Mouse (Mus musculus): ENCODE data around the gene Ky.

Ky gene

GRCm38 (mm10) chr9:102505700-102506585, at the start of gene Ky:
TSS of gene Ky (plus strand) at chr9:102505750.
- 4% methylated on average over 63 of the region's 63 CpGs for WGBS

- whole genome bisulfite sequencing = 92% methylated on average over 10 of the region's 10 CpGs
Measured at GRCm38 (mm10) chr9:102462251-102462650, 43.3 kb upstream of the Ky start.

GRCm38 (mm10) chr9:102465044-102465443, 40.5 kb upstream of the Ky start:
- WGBS = 63% methylated on average over 3 of the region's 3 CpGs

DNA sequence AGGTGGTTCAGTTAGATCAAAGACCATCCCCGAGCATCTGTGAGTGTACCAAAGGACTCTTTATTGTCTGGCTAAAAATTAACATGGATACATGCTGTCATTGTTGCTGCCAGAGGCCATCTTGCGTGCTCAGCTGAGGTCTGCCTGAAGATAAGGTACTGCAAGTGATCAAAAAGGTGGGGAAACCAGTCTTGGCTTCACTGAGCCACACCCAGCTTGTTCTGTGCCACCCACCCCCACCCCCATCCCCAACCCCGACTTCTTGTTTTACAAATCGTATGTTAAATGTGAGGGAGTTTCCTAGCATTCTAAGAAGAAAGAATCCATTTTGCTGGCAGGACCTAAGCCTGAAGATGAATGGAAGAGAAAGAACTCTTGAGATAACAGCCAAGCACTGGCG, 39.8 kb upstream of the Ky start:
- 77% methylated on average over 5 of the region's 5 CpGs for WGBS

- WGBS = 54% methylated on average over 2 of the region's 2 CpGs
Measured at GRCm38 (mm10) chr9:102470076-102470819, 35.3 kb upstream of the Ky start.

GRCm38 (mm10) chr9:102477767-102478450, 27.6 kb upstream of the Ky start:
- 51% methylated on average over 6 of the region's 6 CpGs for WGBS

DNA sequence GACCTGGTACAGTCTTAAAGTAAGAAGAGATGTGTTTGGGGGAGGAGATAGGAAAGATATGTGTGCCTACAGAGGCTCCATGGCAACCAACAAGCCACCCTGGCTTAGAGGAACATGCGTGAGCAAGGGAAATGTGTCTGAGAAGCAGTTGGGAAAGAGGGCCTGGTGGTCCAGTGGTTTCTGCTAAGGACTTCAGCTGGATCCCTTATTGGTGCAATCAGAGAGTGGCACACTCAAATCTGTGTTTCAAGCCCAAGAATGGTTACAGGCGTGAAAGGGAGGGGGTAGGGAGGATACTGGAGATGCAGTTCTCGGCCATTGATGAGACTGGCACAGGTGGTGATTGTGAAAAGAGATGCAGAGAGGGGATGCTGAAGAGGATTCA, 27.1 kb upstream of the Ky start:
- WGBS = 73% methylated on average over 3 of the region's 3 CpGs

DNA sequence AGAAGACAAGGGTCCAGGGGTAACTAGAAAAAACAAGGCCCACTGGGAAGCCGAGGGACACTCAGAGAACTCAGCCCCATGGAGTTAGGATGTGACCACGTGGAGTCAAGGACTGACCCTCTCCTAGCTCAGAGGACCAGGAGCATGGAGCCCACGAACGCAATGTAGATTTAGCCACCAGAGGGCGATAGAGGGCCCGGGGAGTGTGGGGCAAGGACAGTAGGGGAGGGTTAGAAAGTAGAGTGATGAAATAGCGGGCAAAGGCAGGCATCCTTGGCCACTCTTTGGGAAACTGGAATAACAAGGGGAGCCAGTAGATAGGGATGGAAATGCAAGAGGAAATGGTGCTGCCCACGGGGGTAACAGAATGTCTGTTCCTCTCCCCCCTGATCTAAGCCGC, 26.5 kb upstream of the Ky start:
- 51% methylated on average over 9 of the region's 9 CpGs for WGBS

DNA sequence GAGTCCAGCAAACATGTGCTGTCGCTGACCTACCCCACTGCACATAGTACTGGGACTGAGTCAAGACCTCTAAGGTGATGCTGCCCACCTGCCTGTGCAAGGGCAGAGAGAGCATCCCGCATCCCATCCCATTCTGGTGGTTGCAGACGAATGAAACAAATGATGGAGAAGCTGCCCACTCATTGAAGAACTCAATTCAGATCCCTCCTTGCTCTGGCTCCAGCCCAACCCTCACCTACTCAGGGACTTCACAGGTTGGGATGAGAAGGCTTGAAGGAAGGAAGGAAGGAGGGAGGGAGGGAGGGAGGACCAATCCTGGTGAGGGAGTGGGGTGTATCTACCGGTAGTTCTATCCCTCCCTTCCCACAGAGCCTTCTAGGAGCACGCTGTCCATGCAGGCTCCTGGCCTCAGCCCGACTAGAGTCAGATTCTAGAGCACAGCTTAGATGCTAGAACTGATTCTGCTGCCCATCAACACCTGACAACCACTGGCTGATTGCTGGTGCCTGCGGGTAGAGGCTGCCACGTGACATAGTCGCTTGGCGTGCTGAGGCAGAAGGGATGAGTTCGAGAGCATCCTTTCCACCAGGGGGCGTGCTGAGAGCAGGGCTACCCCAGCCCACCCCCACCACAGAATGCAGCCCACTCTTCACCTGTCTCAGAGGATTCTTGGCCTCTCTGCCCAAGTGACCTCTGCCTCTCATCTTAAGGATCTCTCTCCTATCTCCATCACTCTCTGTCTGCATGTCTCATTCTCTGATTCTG, 13.3 kb upstream of the Ky start:
- WGBS = 56% methylated on average over 12 of the region's 12 CpGs

GRCm38 (mm10) chr9:102493044-102493443, 12.5 kb upstream of the Ky start:
- WGBS = 63% methylated on average over 4 of the region's 4 CpGs

- 96% methylated on average over 2 of the region's 2 CpGs for WGBS
Measured at GRCm38 (mm10) chr9:102493916-102494315, 11.6 kb upstream of the Ky start.

DNA sequence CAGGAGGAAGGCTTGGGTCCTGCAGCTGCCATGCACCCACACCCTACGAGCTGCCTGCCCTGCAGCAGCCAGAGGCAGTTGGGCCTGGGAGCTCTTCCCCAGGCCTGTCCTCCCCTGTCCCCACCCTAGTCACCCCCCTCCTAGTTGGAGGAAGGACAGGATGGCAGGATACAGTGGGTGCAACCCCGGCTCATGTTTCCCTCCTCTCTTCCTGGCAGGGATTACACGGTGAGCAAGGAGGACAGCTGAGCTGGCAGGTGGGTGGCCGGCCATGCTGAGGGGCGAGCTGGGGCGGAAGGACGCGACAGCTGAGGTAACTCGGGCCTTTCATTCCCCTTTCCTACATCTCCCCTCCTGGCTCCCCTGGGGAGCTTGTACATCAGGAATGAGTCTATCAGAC, 11.1 kb upstream of the Ky start:
- WGBS = 60% methylated on average over 9 of the region's 9 CpGs

GRCm38 (mm10) chr9:102495266-102495665, 10.3 kb upstream of the Ky start:
- 94% methylated on average over 4 of the region's 4 CpGs for WGBS

- 44% methylated on average over 3 of the region's 3 CpGs for WGBS
Measured at GRCm38 (mm10) chr9:102496481-102497041, 9.0 kb upstream of the Ky start.

- 77% methylated on average over 9 of the region's 9 CpGs for WGBS
Measured at GRCm38 (mm10) chr9:102497089-102497690, 8.4 kb upstream of the Ky start.

GRCm38 (mm10) chr9:102497833-102498430, 7.6 kb upstream of the Ky start:
- 72% methylated on average over 9 of the region's 9 CpGs for WGBS

DNA sequence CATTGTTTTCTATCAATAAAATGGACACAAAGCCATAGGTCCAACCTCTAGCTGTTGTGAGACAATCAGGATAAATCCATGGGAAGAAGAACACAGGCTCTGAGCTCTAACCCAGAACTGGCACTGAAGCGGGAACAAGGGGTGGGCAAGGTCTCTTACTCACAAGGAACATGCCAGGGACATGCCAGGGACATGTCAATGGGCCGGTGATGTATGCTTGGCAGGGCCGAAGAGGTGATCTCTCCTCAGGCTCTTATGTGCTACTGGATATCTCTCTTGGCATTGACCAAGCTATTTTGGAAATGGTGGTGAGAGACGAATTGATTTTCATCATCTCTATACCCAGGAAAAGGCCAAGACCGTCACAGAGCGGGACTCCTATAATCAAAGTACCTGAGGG, 6.8 kb upstream of the Ky start:
- 78% methylated on average over 6 of the region's 6 CpGs for WGBS

GRCm38 (mm10) chr9:102499266-102499665, 6.3 kb upstream of the Ky start:
- WGBS = 39% methylated on average over 4 of the region's 4 CpGs

DNA sequence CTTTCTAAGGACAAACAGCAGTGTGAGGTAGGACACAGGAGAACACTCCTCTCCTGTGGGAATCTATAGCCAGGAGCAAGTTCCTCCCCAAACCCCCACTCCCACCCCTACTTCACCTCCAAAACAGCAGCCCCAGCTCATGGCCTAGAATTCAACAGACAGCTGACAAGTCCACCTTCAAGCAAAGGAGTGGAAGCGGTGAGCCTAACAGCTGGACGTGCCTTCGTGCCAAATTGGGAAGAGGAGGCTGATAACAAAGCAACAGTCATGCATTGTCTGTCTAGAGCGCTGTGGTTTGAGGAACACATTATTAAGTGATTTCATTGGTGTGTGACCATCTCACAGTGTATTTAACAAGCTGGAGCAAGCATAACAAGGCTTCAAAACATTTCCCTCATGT, 4.4 kb upstream of the Ky start:
- WGBS = 71% methylated on average over 4 of the region's 4 CpGs

DNA sequence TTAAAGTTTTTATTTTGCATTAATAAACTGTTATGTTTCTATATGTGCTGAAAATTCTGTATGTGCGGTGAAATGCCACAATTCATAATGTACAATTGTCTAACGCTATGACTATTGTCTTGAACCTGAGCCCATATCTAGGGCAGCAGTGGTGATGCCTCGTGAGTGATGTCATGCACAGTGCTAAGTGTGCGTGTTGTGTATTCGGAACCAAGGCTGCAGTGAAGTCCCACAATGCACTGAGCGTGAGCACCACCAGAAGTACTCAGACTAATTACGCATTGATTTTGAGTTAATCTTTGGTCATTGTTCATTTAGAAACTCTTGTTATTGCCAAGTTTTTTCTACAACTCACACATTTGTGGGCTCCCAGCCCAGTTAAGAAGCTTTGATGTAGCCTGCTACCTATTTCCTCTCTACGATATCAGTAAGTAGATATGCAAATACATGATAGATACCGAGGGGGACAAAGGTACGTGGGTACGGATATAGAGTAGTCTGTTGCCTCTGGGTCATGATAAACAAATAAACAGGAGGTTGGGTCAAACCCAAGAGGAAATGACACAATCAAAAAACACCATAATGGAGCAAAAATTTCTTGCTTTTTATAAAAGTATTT, 3.4 kb upstream of the Ky start:
- WGBS = 58% methylated on average over 11 of the region's 11 CpGs
